Mouse (Mus musculus): ENCODE data around the gene Rrbp1.

Rrbp1 gene

DNA sequence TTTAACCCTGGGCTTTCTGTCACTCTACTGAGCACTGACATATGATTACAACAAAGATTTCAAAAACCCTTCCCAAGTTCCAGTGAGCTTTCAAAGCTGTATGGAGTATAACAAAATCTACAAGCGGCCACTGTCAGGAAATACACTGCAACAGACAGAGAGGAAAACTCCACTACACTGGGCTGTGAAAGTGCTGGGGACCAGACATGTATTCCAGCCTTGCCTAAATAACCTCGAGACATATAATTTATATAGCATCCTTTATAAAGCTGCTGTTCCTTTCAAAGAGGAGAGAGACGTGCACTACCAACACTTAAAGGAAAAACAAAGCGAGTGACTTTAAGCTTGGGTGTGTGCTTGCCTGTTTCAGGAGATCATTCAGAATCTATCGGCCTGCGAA is 4.4 kb downstream of the Rrbp1 start:
- in situ Hi-C loops (cut with MboI), result loop anchor here (10.0 to 25.0 kb wide), 2 partner anchors 206 to 278 kb away; no protein-coding TSS in a partner anchor

DNA sequence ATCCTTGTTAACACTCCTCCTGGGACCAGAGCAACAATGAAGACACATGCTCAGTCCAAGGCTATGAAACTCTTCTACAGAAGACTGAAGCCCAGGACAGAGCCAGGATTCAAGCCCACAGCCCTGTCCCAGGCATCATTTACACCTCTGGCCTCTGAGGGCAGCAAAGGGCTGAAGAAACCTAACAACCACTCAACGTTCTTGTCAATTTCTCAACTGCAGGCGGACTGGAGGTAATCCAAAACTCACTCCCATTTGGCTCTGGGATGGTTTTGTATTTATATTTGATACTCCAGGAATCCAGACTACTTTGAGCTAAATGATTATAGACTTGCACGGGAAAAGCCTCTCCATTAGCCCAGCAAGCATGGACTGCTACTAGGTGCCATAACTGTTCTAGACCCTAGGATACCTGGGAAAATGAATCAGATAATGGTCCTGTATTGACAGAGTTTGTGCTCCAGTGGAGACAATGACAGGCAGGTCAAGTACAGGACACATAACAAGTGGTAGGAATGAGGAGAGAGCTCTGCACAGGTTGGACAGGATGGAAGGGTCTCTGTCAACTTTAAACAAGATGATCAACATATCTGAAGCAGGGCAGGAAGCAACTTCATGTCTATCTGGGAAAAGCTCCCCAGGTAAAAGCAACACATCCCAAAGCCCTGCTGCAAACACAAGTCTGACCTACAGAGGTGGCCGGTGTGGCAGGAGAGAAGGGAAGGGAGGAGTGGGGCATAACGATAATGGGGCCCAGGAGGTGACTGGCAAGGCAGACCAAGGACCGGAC is 5.7 kb downstream of the Rrbp1 start:
- in situ Hi-C loops (cut with MboI), result loop anchor here (10.0 to 25.0 kb wide), 2 partner anchors 207 to 279 kb away; no protein-coding TSS in a partner anchor

- in situ Hi-C loops (cut with MboI), result loop anchor here (10.0 to 25.0 kb wide), 2 partner anchors 209 to 281 kb away; no protein-coding TSS in a partner anchor
These were observed 7.5 kb downstream of the Rrbp1 start for GRCm38 (mm10) chr2:144003544-144003943.

GRCm38 (mm10) chr2:144002229-144002984 is 8.7 kb downstream of the Rrbp1 start:
- in situ Hi-C loops (cut with MboI), result loop anchor here (10.0 to 25.0 kb wide), 2 partner anchors 210 to 282 kb away; no protein-coding TSS in a partner anchor

GRCm38 (mm10) chr2:143992977-143993376 is 18.1 kb downstream of the Rrbp1 start:
- in situ Hi-C loops (cut with MboI), result no loop called here

- in situ Hi-C loops (cut with MboI), result no loop called here
These were observed 18.9 kb downstream of the Rrbp1 start for GRCm38 (mm10) chr2:143991964-143992672.

GRCm38 (mm10) chr2:143990997-143991396 is 20.1 kb downstream of the Rrbp1 start:
- in situ Hi-C loops (cut with MboI), result no loop called here

DNA sequence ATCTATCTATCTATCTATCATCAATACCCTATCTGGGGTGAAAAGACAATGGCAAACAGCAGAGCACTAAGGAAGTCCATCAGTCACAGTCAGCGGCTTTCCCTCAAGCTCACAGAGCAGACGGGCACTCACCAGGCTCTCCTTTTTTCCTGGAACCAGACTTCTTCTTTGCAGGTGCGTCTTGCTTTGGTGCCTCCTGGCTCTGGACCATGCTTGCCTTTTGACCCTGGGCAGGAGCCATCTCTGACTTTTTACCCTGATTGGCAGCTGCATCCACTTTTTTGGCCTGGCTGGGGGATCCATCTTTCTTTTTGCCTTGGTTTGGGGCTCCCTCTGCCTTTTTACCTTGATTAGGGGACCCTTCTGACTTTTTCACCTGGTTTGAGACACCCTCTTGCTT is 23.0 kb downstream of the Rrbp1 start:
- in situ Hi-C loops (cut with MboI), result loop anchor here (10.0 kb wide), 1 partner anchor 153 kb away; no protein-coding TSS in a partner anchor

GRCm38 (mm10) chr2:143987485-143987884 is 23.6 kb downstream of the Rrbp1 start:
- in situ Hi-C loops (cut with MboI), result loop anchor here (10.0 kb wide), 1 partner anchor 153 kb away; no protein-coding TSS in a partner anchor

GRCm38 (mm10) chr2:143983482-143983881 is 27.6 kb downstream of the Rrbp1 start:
- in situ Hi-C loops (cut with MboI), result loop anchor here (10.0 kb wide), 1 partner anchor 149 kb away; no protein-coding TSS in a partner anchor

DNA sequence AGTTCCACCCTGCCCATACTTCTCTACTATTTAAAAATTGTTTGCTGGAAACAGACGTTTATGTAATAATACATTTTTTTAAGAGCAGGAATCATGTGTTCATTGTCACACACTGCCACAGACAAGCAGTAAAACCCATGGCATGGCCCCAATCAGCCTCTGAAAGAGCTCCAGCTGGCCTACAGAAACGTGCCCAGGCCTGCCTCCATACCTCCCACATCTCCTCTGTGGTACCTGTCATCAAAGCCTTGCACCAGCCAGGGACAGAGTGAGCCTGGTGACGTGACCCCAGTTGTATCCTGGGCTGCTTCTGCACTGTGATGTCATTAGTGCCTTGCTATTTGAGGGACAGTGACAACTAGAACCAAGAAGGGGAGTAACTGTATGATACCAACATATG is 28.2 kb downstream of the Rrbp1 start:
- in situ Hi-C loops (cut with MboI), result loop anchor here (10.0 kb wide), 1 partner anchor 148 kb away; no protein-coding TSS in a partner anchor

- in situ Hi-C loops (cut with MboI), result loop anchor here (10.0 kb wide), 1 partner anchor 147 kb away; no protein-coding TSS in a partner anchor
These were observed 28.9 kb downstream of the Rrbp1 start for GRCm38 (mm10) chr2:143982152-143982551.

- in situ Hi-C loops (cut with MboI), result loop anchor here (10.0 kb wide), 1 partner anchor 146 kb away; no protein-coding TSS in a partner anchor
These were observed 30.2 kb downstream of the Rrbp1 start for GRCm38 (mm10) chr2:143980781-143981398.

DNA sequence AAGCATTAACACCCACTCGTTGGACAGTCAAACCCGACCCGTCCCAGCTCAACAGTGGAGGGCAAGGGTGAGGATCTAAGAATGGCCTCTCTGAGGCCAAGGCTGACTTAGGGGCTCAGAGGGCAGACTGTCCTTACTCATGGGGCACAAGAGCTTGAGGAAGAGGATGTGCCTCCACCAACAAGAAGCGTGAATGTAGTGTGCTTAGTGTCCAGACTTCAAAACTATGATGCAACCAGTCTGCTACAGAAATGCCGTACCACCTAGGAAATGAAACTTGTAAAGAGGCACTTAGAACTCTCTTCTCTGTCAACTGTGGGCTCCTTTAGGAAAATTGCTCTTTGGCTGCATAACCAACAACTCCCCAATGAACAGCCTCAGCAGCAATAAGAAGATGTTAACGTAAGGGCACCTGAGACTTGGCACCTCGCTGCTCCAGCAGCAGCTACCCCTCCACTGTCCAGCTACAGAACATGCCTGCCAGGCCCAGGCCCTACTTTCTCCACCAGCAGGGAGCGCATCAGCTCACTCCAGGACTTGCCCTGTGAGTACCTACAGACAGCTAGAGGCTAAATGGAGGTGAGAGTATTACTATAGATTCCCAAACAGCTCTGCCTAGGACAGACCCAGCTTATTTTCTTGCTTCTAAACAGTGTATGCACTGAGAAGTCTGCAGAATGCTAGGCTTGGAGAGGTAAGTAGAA is 32.5 kb downstream of the Rrbp1 start:
- in situ Hi-C loops (cut with MboI), result no loop called here

- in situ Hi-C loops (cut with MboI), result no loop called here
These were observed 35.9 kb downstream of the Rrbp1 start for GRCm38 (mm10) chr2:143975146-143975649.

GRCm38 (mm10) chr2:143973161-143973560 is 37.9 kb downstream of the Rrbp1 start:
- in situ Hi-C loops (cut with MboI), result no loop called here

GRCm38 (mm10) chr2:143971887-143972286 is 39.2 kb downstream of the Rrbp1 start:
- in situ Hi-C loops (cut with MboI), result no loop called here

GRCm38 (mm10) chr2:143970841-143971240 is 40.2 kb downstream of the Rrbp1 start:
- in situ Hi-C loops (cut with MboI), result no loop called here

GRCm38 (mm10) chr2:143969260-143969659 is 41.8 kb downstream of the Rrbp1 start:
- in situ Hi-C loops (cut with MboI), result no loop called here

DNA sequence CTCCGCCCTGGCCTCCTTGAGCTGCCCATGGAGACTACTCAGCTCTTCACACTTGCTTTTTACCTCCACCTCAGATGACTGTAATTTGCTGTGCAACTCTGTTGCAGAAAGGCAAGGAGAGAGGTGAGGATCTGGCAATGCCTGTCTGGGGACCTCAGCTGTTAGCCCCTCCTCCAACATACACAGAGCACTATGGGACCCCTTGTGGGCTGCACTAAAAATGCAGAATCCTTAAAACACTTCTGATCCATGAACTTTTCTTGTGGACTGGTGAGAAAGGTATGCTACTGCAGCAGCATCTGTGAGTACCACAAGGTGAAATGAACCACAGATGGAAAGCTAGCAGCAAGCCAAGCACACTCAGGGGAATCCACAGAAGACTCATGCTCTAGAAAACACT is 47.7 kb downstream of the Rrbp1 start:
- in situ Hi-C loops (cut with MboI), result no loop called here
